Mouse (Mus musculus): Measurements from ENCODE around the gene Tiparp. TPM values are rescaled to one million over a fixed set of nuclear protein-coding genes. Genes with fewer than 3 reads are reported as not detected.

The Tiparp gene
- total RNA-seq, 2 experiments from 2014 or later: 12.3 to 15.0 TPM

Other genes with a start within 250 kb of the Tiparp start
- gene Ssr3, start 135.8 kb upstream of the Tiparp start, total RNA-seq (2021): 100 to 1,000 TPM; 135 to 140 TPM
- gene Lekr1, start 137.8 kb downstream of the Tiparp start, total RNA-seq (2021): 1 to 10 TPM; 3.1 to 3.3 TPM

Data from heart, postnatal 14 days (tissue).